Mouse (Mus musculus) bone marrow, adult 2 months (tissue): ENCODE measurements around the gene Prpf4.

Experiments used
- CTCF ChIP-seq: fragments of 200-500 bp; IDR thresholded peaks from 2 replicates; pipeline ENCODE4 v1.5.1; 2011; ENCODE audit warnings: low read length, control low read depth; ENCODE audit not compliant: control insufficient read depth, insufficient read depth
- POLR2A ChIP-seq: fragments of 200-500 bp; IDR thresholded peaks from 2 replicates; pipeline ENCODE4 v1.6.1; 2011; ENCODE audit warnings: low read depth, mild to moderate bottlenecking, control low read depth, low read length, borderline replicate concordance; ENCODE audit not compliant: control insufficient read depth

- TF ChIP-seq POLR2A = no peak
- TF ChIP-seq CTCF = no peak
These were observed 10.5 kb downstream of the Prpf4 start for GRCm38 (mm10) chr4:62419091-62419490.
